Comparison of ENCODE assay signal across 8 mouse cellular contexts in genomic region chr7:92937955-92938354, GRCm38 (mm10).
DNase-seq lines count a peak whose midpoint lies in the region; ATAC-seq and TF ChIP-seq lines count a peak whose summit lies in the region.

No protein-coding gene starts in this region.

- no peak overlapping the region for H3K4me2 ChIP-seq in midbrain, embryonic 16.5 days (ENCODE audit: low read length)

- POLR2A ChIA-PET in Patski (lab: Charles Lee): no interaction called here

- TF ChIP-seq CTCF in cerebellum, adult 2 months (IDR thresholded peaks at IDR 0.05; ENCODE audit: borderline replicate concordance, insufficient read depth, low read depth, low read length): peak; percentile 19; the same call in 1 of the 2 replicates
- TF ChIP-seq CTCF in left cerebral cortex, adult 2 months (IDR thresholded peaks at IDR 0.05): peak; percentile 52
- TF ChIP-seq CTCF in Patski (IDR thresholded peaks at IDR 0.05): peak; percentile 20

- H3K27ac ChIP-seq in cerebellum, adult 2 months (ENCODE audit: insufficient read depth, low read length): no peak overlapping the region
- no peak overlapping the region for H3K27ac ChIP-seq in left cerebral cortex, adult 2 months
- H3K27ac ChIP-seq in midbrain, embryonic 16.5 days (ENCODE audit: low read length): no peak overlapping the region

- DNase-seq in cerebellum, adult 2 months: peak; percentile 9 to 14
- no peak for DNase-seq in cerebellum, adult 11-12 months
- DNase-seq in left cerebral cortex, adult 2 months (ENCODE audit: extremely low spot score in 1 of 2, low spot score in 2 of 2): no peak
- DNase-seq in left cerebral cortex, adult 18-20 months (ENCODE audit: low spot score in 2 of 2): no peak
- no peak for DNase-seq in Patski (ENCODE audit: low read depth, low spot score)
- peak; percentile 14 for DNase-seq in embryo, embryonic 11.5 days (ENCODE audit: low read depth, low spot score)
- no peak for DNase-seq in Muller cell, postnatal 12 days (ENCODE audit: inconsistent ontology term)

- CTCF ChIA-PET in Patski (lab: Charles Lee): no interaction called here

- TF ChIP-seq POLR2A in cerebellum, adult 2 months (IDR thresholded peaks at IDR 0.05; ENCODE audit: borderline replicate concordance, insufficient read depth, low read length): no peak

- ATAC-seq in Patski: no peak
- peak; percentile 39; the same call in 1 of the 2 replicates for ATAC-seq in midbrain, embryonic 16.5 days

- in situ Hi-C loops in Patski (cut with MboI; ENCODE audit: low pct_unique_long_range_greater_than_20kb): no loop called here

- H3K27me3 ChIP-seq in cerebellum, adult 2 months (ENCODE audit: control insufficient read depth, insufficient read depth, low read length): no peaks in the 10 kb centered on the region
- peaks cover 7% of the 10 kb centered on the region for H3K27me3 ChIP-seq in Patski
- H3K27me3 ChIP-seq in midbrain, embryonic 16.5 days (ENCODE audit: control insufficient read depth, insufficient read depth, low read depth, low read length): no peaks in the 10 kb centered on the region

- H3K4me1 ChIP-seq in cerebellum, adult 2 months (ENCODE audit: control insufficient read depth, insufficient read depth, low read length): no peaks in the 10 kb centered on the region
- H3K4me1 ChIP-seq in midbrain, embryonic 16.5 days (ENCODE audit: control insufficient read depth, insufficient read depth, low read length): no peaks in the 10 kb centered on the region

- H3K36me3 ChIP-seq in midbrain, embryonic 16.5 days (ENCODE audit: control insufficient read depth, insufficient read depth, low read length): no peaks in the 10 kb centered on the region

- 27% methylated on average over 6 of the region's 6 CpGs for WGBS in cerebellum, adult 2 months
- 12% methylated on average over 6 of the region's 6 CpGs for WGBS in midbrain, embryonic 16.5 days

- H3K9me3 ChIP-seq in midbrain, embryonic 16.5 days (replicated peaks; ENCODE audit: control insufficient read depth, low read length, poor library complexity, severe bottlenecking): no peaks in the 10 kb centered on the region

- intact Hi-C loops in left cerebral cortex, adult 2 months (cut with DNase I): no loop called here

- H3K4me3 ChIP-seq in cerebellum, adult 2 months (replicated peaks; ENCODE audit: insufficient read depth, low read depth, low read length): no peak overlapping the region
- no peak overlapping the region for H3K4me3 ChIP-seq in left cerebral cortex, adult 2 months
- no peak overlapping the region for H3K4me3 ChIP-seq in midbrain, embryonic 16.5 days (ENCODE audit: low read depth, low read length)

- H3K9ac ChIP-seq in midbrain, embryonic 16.5 days (ENCODE audit: low read depth, low read length): no peak overlapping the region

Comparison
In these comparisons a context has a peak if more than half of its experiments do, and no peak if none do; other contexts are left out.
1. DNase-seq: peak in cerebellum, adult 2 months (2 of 2) and embryo, embryonic 11.5 days (single experiment); none in cerebellum, adult 11-12 months (single experiment), left cerebral cortex, adult 2 months (0 of 2), left cerebral cortex, adult 18-20 months (0 of 2), Patski (single experiment) and Muller cell, postnatal 12 days (single experiment).
2. Peak in every context shown above with its lines, with median percentiles within 50 percentile points of each other: CTCF ChIP-seq.